Mouse (Mus musculus): ENCODE data around the gene Tex13c2. TPM values are rescaled to one million over a fixed set of nuclear protein-coding genes. Genes with fewer than 3 reads are reported as not detected.

The Tex13c2 gene
- not detected for total RNA-seq (2021)
- long read RNA-seq, experiment 1 = 0 reads
- long read RNA-seq, experiment 2 = 0 reads

- no peak for DNase-seq
Observed at GRCm38 (mm10) chrX:42489446-42489845, at the start of gene Tex13c2. Gene Tex13c2, plus strand, starts transcription at chrX:42489691.

GRCm38 (mm10) chrX:42450305-42450704 lies 39.2 kb upstream of the Tex13c2 start:
- DNase-seq = no peak

- DNase-seq = no peak
Observed at GRCm38 (mm10) chrX:42453001-42453400, 36.5 kb upstream of the Tex13c2 start.

- DNase-seq = no peak
Observed at GRCm38 (mm10) chrX:42454533-42454932, 35.0 kb upstream of the Tex13c2 start.

- DNase-seq = no peak
Observed at GRCm38 (mm10) chrX:42490336-42490735, 845 bp downstream of the Tex13c2 start.

- DNase-seq = no peak
Observed at GRCm38 (mm10) chrX:42500538-42500937, 11.0 kb downstream of the Tex13c2 start.

- no peak for DNase-seq
Observed at GRCm38 (mm10) chrX:42502291-42503043, 13.0 kb downstream of the Tex13c2 start, which contains the start of gene Sh2d1a. Gene Sh2d1a, plus strand, starts transcription at chrX:42502453.

- DNase-seq = no peak
Observed at GRCm38 (mm10) chrX:42511105-42511504, 21.6 kb downstream of the Tex13c2 start.

GRCm38 (mm10) chrX:42512567-42512966 lies 23.1 kb downstream of the Tex13c2 start:
- DNase-seq = no peak

GRCm38 (mm10) chrX:42522868-42523267 lies 33.4 kb downstream of the Tex13c2 start:
- no peak for DNase-seq

GRCm38 (mm10) chrX:42530703-42531102 lies 41.2 kb downstream of the Tex13c2 start:
- no peak for DNase-seq

GRCm38 (mm10) chrX:42540030-42540755 lies 50.7 kb downstream of the Tex13c2 start:
- peak in 1 of 2 experiments; percentile 11 for DNase-seq

GRCm38 (mm10) chrX:42540756-42541053 lies 51.2 kb downstream of the Tex13c2 start:
- DNase-seq = peak; percentile 56 to 87

Other genes starting within 250 kb of the Tex13c2 start
- gene Sh2d1a, start 12.8 kb downstream of the Tex13c2 start, total RNA-seq (2021) = under 1 TPM in 1 of 2 experiments, not detected in 1; 0.67 TPM

Data from heart, adult 18-20 months (tissue).